Mouse (Mus musculus): Measurements from ENCODE around the gene Vwa2. TPM values are rescaled to one million over a fixed set of nuclear protein-coding genes. Genes with fewer than 3 reads are reported as not detected.

The Vwa2 gene
- polyA plus RNA-seq, 1 experiment from 2014 or later = 0.57 TPM

DNA sequence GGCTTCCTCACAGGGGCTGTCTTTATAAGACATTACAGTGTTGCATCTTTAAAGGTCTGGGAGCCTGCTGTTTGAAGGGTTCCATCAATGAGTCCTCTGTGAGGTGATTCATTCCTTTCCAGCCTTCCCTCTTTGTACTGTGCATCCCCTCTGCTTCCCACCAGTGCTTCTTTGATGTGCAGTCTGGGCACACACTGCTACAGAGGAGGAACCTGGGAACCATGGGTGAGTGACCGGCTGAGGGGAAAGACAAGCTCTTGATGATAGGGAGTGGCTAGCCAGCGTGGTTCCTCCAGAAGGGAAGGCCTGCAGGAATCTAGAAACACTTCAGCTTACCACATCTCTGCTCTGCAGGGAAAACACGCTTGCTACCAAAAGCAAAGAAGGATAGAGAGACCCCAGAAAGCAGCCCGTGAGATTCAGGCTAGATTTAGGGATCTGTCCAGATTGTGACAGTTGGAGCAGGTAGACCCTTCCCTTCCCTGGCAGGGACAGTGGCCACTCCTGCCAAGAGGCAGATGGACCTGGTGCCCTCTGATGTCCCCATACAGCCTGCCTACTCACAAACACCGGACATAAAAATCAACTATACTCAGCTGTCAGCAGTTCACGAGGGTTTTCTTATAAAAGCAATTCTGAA, 74.0 kb downstream of the Vwa2 start:
- 65% methylated on average over 6 of the region's 6 CpGs for WGBS
- no peak for ATAC-seq
- H3K27ac ChIP-seq (ENCODE audit: low read length) = no peak overlapping the region
- H3K4me2 ChIP-seq (ENCODE audit: low read length) = no peak overlapping the region
- no peaks in the 10 kb centered on the region for H3K9me3 ChIP-seq (replicated peaks; ENCODE audit: control insufficient read depth, low read length, poor library complexity, severe bottlenecking)
- H3K36me3 ChIP-seq (ENCODE audit: control insufficient read depth, insufficient read depth, low read length) = no peaks in the 10 kb centered on the region
- no peak overlapping the region for H3K9ac ChIP-seq (ENCODE audit: low read depth, low read length)
- no peak overlapping the region for H3K4me3 ChIP-seq (ENCODE audit: low read depth, low read length)
- no peaks in the 10 kb centered on the region for H3K27me3 ChIP-seq (ENCODE audit: control insufficient read depth, insufficient read depth, low read depth, low read length)
- no peaks in the 10 kb centered on the region for H3K4me1 ChIP-seq (ENCODE audit: control insufficient read depth, insufficient read depth, low read length)

DNA sequence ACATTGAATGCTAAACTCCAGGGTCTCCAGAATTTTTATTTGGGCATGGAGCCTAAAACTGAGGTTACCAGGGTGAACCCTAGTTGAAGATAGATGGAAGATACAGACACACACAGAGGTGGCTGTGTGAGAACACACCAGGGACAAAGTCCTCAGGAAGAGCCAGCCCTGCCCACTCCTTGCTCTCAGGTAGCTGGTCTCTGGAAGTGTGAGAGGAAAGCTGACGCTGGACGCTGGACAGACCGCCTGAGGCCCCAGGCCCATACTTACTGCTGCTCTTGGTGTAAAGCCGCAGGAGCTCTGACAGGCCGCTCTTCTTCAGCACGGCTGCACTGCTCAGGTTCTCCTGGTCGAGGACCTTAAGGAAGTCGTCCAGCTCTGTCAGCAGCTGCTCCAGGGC, 75.8 kb downstream of the Vwa2 start:
- no peaks in the 10 kb centered on the region for H3K27me3 ChIP-seq (ENCODE audit: control insufficient read depth, insufficient read depth, low read depth, low read length)
- WGBS = 78% methylated on average over 8 of the region's 8 CpGs
- no peak for ATAC-seq
- no peak overlapping the region for H3K27ac ChIP-seq (ENCODE audit: low read length)
- H3K9me3 ChIP-seq (replicated peaks; ENCODE audit: control insufficient read depth, low read length, poor library complexity, severe bottlenecking) = no peaks in the 10 kb centered on the region
- H3K36me3 ChIP-seq (ENCODE audit: control insufficient read depth, insufficient read depth, low read length) = no peaks in the 10 kb centered on the region
- no peak overlapping the region for H3K4me2 ChIP-seq (ENCODE audit: low read length)
- no peaks in the 10 kb centered on the region for H3K4me1 ChIP-seq (ENCODE audit: control insufficient read depth, insufficient read depth, low read length)
- no peak overlapping the region for H3K9ac ChIP-seq (ENCODE audit: low read depth, low read length)
- no peak overlapping the region for H3K4me3 ChIP-seq (ENCODE audit: low read depth, low read length)

DNA sequence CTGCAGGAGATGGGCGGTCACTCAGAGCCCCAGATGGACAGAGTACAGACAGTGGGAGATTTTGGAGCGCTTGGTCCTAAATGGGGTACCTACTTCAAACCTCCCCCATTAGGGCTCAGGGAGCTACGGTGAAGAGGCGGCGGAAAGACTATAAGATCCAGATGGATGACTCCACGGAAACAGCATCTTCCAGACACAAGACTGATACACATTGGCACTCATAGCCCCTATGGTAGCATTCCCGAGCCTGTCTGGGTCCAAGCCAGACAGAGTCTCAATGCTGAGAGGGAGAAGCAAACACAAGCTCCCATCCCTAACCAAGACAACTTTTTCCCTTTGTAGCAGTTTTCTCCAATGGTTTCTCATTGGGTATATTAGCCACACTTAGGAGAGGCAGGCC, 76.8 kb downstream of the Vwa2 start:
- 85% methylated on average over 7 of the region's 7 CpGs for WGBS
- Histone ChIP-seq H3K4me1 (ENCODE audit: control insufficient read depth, insufficient read depth, low read length) (no peaks in the 10 kb centered on the region), H3K4me2 (ENCODE audit: low read length) (no peak overlapping the region), H3K4me3 (ENCODE audit: low read depth, low read length) (no peak overlapping the region), H3K27ac (ENCODE audit: low read length) (no peak overlapping the region), H3K9ac (ENCODE audit: low read depth, low read length) (no peak overlapping the region), H3K27me3 (ENCODE audit: control insufficient read depth, insufficient read depth, low read depth, low read length) (no peaks in the 10 kb centered on the region), H3K9me3 (replicated peaks; ENCODE audit: control insufficient read depth, low read length, poor library complexity, severe bottlenecking) (no peaks in the 10 kb centered on the region), H3K36me3 (ENCODE audit: control insufficient read depth, insufficient read depth, low read length) (no peaks in the 10 kb centered on the region)
- ATAC-seq = no peak

DNA sequence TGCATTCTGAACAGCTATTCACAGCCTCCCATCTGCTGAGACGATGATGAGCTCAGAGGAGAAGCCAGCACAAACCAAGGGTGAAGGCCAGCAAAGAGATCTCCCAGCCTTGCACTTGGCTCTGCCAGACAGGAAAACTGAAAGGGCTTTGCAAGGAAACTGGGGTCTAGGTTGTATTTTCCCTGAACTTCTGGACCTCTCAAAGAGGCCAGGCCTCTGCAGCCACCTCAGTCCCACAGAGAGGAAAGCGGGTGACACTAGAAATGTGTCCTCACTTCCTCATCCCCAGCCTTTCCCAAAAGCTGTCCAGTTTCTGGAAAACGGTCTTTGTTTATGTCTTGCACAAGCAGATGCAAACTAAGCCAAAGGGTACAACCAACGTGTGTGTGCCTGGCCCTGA, 79.8 kb downstream of the Vwa2 start:
- ATAC-seq = no peak
- Histone ChIP-seq H3K4me1 (ENCODE audit: control insufficient read depth, insufficient read depth, low read length) (no peaks in the 10 kb centered on the region), H3K27me3 (ENCODE audit: control insufficient read depth, insufficient read depth, low read depth, low read length) (no peaks in the 10 kb centered on the region), H3K9me3 (replicated peaks; ENCODE audit: control insufficient read depth, low read length, poor library complexity, severe bottlenecking) (no peaks in the 10 kb centered on the region), H3K27ac (ENCODE audit: low read length) (no peak overlapping the region), H3K4me2 (ENCODE audit: low read length) (no peak overlapping the region), H3K4me3 (ENCODE audit: low read depth, low read length) (no peak overlapping the region), H3K9ac (ENCODE audit: low read depth, low read length) (no peak overlapping the region), H3K36me3 (ENCODE audit: control insufficient read depth, insufficient read depth, low read length) (no peaks in the 10 kb centered on the region)
- WGBS = 83% methylated on average over 4 of the region's 4 CpGs

DNA sequence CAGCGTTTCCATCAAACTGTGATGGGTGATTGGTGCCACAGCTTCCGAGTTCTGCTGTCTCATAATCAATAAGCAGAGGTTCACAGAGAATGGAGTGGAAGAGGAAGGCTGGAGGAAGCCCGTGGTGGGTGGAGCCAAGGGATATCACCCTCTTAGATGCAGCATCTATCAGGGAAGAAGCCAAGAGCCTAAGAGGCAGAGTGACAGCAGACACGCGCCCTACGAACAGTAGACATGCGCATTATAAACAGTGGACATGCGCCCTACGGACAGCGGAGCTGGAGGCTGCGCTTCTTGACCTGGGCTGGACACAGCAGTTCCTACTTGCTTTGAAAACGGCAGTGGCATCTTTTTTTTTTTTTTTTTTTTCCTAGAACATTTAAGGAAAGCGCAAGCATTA, 80.8 kb downstream of the Vwa2 start:
- Histone ChIP-seq H3K36me3 (ENCODE audit: control insufficient read depth, insufficient read depth, low read length) (no peaks in the 10 kb centered on the region), H3K9me3 (replicated peaks; ENCODE audit: control insufficient read depth, low read length, poor library complexity, severe bottlenecking) (no peaks in the 10 kb centered on the region), H3K4me3 (ENCODE audit: low read depth, low read length) (no peak overlapping the region), H3K27ac (ENCODE audit: low read length) (no peak overlapping the region), H3K4me1 (ENCODE audit: control insufficient read depth, insufficient read depth, low read length) (no peaks in the 10 kb centered on the region), H3K27me3 (ENCODE audit: control insufficient read depth, insufficient read depth, low read depth, low read length) (no peaks in the 10 kb centered on the region), H3K4me2 (ENCODE audit: low read length) (no peak overlapping the region), H3K9ac (ENCODE audit: low read depth, low read length) (no peak overlapping the region)
- 95% methylated on average over 13 of the region's 13 CpGs for WGBS
- no peak for ATAC-seq

DNA sequence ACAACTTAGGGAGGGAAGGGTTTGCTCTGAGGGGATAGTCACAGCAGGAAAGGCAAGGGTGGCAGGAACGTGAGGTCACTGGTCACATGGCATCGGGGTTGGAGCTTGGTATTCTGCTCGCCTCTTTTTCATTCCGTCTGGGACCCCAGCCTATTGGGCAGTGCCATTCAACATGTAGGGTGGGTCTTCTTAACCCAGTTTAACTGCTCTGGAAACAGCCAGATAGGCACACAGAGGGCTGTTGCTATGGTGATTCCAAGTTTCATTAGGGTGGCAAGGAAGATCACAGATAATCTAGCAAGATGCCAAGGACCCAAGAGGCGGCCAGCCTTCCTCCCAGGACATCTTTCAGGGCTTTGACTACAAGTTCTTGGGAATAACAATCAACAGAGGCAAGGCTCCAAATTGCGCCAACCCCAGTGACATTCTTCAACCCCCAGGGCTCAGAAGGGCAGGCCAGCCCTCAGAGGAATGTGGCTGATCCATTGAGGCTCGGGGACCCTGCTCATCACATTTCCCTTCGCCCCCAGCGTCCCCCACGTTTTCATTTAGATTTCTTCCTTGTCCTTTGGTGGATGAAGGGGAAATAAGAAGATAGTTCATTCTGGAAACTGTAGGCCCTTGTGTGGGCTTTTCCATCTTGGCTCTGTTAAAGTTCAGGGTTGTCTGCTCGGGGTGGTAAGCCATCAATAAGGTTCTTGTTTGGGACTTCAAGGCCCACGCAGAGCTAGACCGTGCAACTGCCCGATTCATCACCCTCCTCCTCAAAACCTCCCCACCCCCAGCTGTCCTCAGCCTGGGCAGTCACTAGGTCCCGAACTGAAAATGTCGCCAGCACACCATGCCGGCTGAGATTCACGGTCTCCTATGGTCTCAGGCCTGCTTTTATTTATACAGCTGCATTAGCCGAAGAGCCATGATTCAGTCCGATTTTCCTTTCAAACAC, 81.8 kb downstream of the Vwa2 start:
- H3K4me3 ChIP-seq (ENCODE audit: low read depth, low read length) = no peak overlapping the region
- no peak overlapping the region for H3K4me2 ChIP-seq (ENCODE audit: low read length)
- no peaks in the 10 kb centered on the region for H3K36me3 ChIP-seq (ENCODE audit: control insufficient read depth, insufficient read depth, low read length)
- no peaks in the 10 kb centered on the region for H3K4me1 ChIP-seq (ENCODE audit: control insufficient read depth, insufficient read depth, low read length)
- no peaks in the 10 kb centered on the region for H3K27me3 ChIP-seq (ENCODE audit: control insufficient read depth, insufficient read depth, low read depth, low read length)
- 77% methylated on average over 20 of the region's 20 CpGs for WGBS
- no peak for ATAC-seq
- H3K27ac ChIP-seq (ENCODE audit: low read length) = no peak overlapping the region
- H3K9ac ChIP-seq (ENCODE audit: low read depth, low read length) = no peak overlapping the region
- no peaks in the 10 kb centered on the region for H3K9me3 ChIP-seq (replicated peaks; ENCODE audit: control insufficient read depth, low read length, poor library complexity, severe bottlenecking)

DNA sequence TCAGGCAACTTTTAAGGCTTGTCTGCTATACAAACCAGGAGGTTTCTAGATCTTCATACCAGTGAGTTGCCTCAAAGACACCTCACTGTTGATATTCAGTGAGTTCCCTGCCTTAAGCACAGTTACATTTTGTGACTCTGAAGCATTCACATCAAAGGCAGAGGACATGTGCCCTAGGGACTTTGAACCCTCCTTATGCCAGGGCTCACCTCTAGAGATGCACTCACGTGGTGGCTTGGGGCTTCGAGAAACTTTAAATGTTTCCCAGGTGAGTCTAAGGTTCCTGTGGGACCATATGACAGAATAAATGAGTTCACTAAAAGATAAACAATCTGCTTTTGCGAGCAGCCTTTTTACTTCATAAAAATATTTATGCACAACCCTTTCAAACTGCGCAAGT, 84.0 kb downstream of the Vwa2 start:
- Histone ChIP-seq H3K4me1 (ENCODE audit: control insufficient read depth, insufficient read depth, low read length) (no peaks in the 10 kb centered on the region), H3K36me3 (ENCODE audit: control insufficient read depth, insufficient read depth, low read length) (no peaks in the 10 kb centered on the region), H3K27me3 (ENCODE audit: control insufficient read depth, insufficient read depth, low read depth, low read length) (no peaks in the 10 kb centered on the region), H3K27ac (ENCODE audit: low read length) (no peak overlapping the region), H3K9me3 (replicated peaks; ENCODE audit: control insufficient read depth, low read length, poor library complexity, severe bottlenecking) (no peaks in the 10 kb centered on the region), H3K9ac (ENCODE audit: low read depth, low read length) (no peak overlapping the region), H3K4me3 (ENCODE audit: low read depth, low read length) (no peak overlapping the region), H3K4me2 (ENCODE audit: low read length) (no peak overlapping the region)
- no peak for ATAC-seq
- 88% methylated on average over 4 of the region's 4 CpGs for WGBS

DNA sequence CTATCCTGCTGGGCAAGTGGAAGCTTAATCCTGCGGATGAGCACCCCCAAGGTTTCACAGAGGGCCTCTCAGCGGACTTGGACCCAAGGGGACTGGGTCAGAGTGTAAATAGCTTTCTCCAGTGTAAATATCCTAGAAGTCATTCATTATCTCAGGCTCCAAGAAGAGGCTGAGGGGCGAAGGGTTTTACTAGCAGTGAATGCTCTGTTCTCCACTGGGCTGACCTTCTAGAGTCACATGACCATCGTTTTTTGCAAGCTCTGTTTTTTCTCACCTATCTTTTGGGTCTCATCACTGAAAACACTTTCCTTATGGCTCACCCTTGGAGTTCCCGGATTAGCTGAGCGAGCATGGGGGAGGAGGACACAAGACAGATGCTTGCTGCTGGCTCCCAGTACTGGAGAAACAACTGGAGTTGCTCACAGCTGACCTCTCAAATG, 84.6 kb downstream of the Vwa2 start:
- no peaks in the 10 kb centered on the region for H3K4me1 ChIP-seq (ENCODE audit: control insufficient read depth, insufficient read depth, low read length)
- no peak overlapping the region for H3K9ac ChIP-seq (ENCODE audit: low read depth, low read length)
- H3K4me2 ChIP-seq (ENCODE audit: low read length) = no peak overlapping the region
- ATAC-seq = no peak
- no peaks in the 10 kb centered on the region for H3K9me3 ChIP-seq (replicated peaks; ENCODE audit: control insufficient read depth, low read length, poor library complexity, severe bottlenecking)
- H3K4me3 ChIP-seq (ENCODE audit: low read depth, low read length) = no peak overlapping the region
- no peaks in the 10 kb centered on the region for H3K36me3 ChIP-seq (ENCODE audit: control insufficient read depth, insufficient read depth, low read length)
- no peaks in the 10 kb centered on the region for H3K27me3 ChIP-seq (ENCODE audit: control insufficient read depth, insufficient read depth, low read depth, low read length)
- WGBS = 56% methylated on average over 6 of the region's 6 CpGs
- H3K27ac ChIP-seq (ENCODE audit: low read length) = no peak overlapping the region

DNA sequence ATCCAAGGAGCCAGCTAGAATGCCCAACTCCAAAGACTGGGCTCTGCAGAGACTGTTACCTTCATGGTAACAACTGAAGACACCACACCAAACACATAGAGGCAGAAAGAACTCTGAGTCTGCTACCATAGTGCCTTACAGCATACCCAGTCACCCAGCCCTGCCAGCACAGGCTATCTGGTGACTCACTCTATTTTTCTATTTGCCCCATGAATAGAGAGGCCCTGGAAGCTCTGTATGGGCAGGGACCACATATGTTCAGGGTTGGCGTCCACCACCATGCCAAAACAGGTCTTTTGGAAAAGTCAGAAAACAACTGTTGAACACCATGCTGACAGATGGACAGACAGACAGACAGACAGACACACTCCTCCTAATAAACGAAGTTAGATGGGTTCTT, 85.0 kb downstream of the Vwa2 start:
- Histone ChIP-seq H3K36me3 (ENCODE audit: control insufficient read depth, insufficient read depth, low read length) (no peaks in the 10 kb centered on the region), H3K27me3 (ENCODE audit: control insufficient read depth, insufficient read depth, low read depth, low read length) (no peaks in the 10 kb centered on the region), H3K9ac (ENCODE audit: low read depth, low read length) (no peak overlapping the region), H3K27ac (ENCODE audit: low read length) (no peak overlapping the region), H3K4me2 (ENCODE audit: low read length) (no peak overlapping the region), H3K9me3 (replicated peaks; ENCODE audit: control insufficient read depth, low read length, poor library complexity, severe bottlenecking) (no peaks in the 10 kb centered on the region), H3K4me3 (ENCODE audit: low read depth, low read length) (no peak overlapping the region), H3K4me1 (ENCODE audit: control insufficient read depth, insufficient read depth, low read length) (no peaks in the 10 kb centered on the region)
- WGBS = 83% methylated on average over 2 of the region's 2 CpGs
- no peak for ATAC-seq

Data from midbrain, embryonic 16.5 days (tissue).